In genomic region chrX:104670757-104671549, GRCm38 (mm10) we compare ENCODE assay signal across 8 mouse cellular contexts. TPM values are rescaled to one million over a fixed set of nuclear protein-coding genes. Genes with fewer than 3 reads are reported as not detected.
A peak's percentile ranks its signal among the peaks of the same experiment; 100 is the strongest.
DNase-seq lines count a peak whose midpoint lies in the region; ATAC-seq lines count a peak whose summit lies in the region.

Gene Zdhhc15, minus strand, starts transcription at chrX:104671064.

- H3K9me3 ChIP-seq in intestine, embryonic 14.5 days (ENCODE audit: control insufficient read depth, low read length) = no peaks in the 10 kb centered on the region
- H3K9me3 ChIP-seq in megakaryocyte, embryonic 14.5 days = no peaks in the 10 kb centered on the region

- H3K4me1 ChIP-seq in intestine, embryonic 14.5 days (replicated peaks; ENCODE audit: control insufficient read depth, insufficient read depth, low read length) = no peaks in the 10 kb centered on the region
- peaks cover 11% of the 10 kb centered on the region for H3K4me1 ChIP-seq in megakaryocyte, embryonic 14.5 days

- DNase-seq in adrenal gland, adult (ENCODE audit: inconsistent age in 2 of 2, low spot score in 1 of 2) = peak; percentile 46 to 73
- DNase-seq in embryo, embryonic 11.5 days (ENCODE audit: low read depth, low spot score) = peak; percentile 39
- DNase-seq in gastrocnemius, postnatal 36 days = peak; percentile 4 to 16
- DNase-seq in intestine, embryonic 14.5 days (ENCODE audit: low spot score) = no peak
- DNase-seq in left cerebral cortex, postnatal 10 days (ENCODE audit: extremely low spot score in 1 of 2, low spot score in 2 of 2) = peak; percentile 20 to 81
- peak; percentile 61 for DNase-seq in right cerebral cortex, postnatal 14 days
- DNase-seq in urinary bladder, postnatal 10 days (ENCODE audit: low spot score) = peak; percentile 10

- peak within 1 kb of the TSS; percentile 54; the same call in 1 of the 2 replicates for H3K27ac ChIP-seq in intestine, embryonic 14.5 days (ENCODE audit: low read depth)

- ATAC-seq in intestine, embryonic 14.5 days (replicated peaks; ENCODE audit: low FRiP score, low TSS enrichment, low read depth) = peak; percentile 92

- H3K4me3 ChIP-seq in intestine, embryonic 14.5 days (ENCODE audit: low read depth, low read length) = peak within 1 kb of the TSS; percentile 49
- peak within 1 kb of the TSS; percentile 91 for H3K4me3 ChIP-seq in megakaryocyte, embryonic 14.5 days (replicated peaks)

- no peaks in the 10 kb centered on the region for H3K27me3 ChIP-seq in intestine, embryonic 14.5 days (replicated peaks; ENCODE audit: control insufficient read depth, insufficient read depth, low read length)
- H3K27me3 ChIP-seq in megakaryocyte, embryonic 14.5 days (replicated peaks) = peaks cover 13% of the 10 kb centered on the region

- H3K4me2 ChIP-seq in intestine, embryonic 14.5 days (ENCODE audit: low read length) = peak within 1 kb of the TSS; percentile 57

- H3K36me3 ChIP-seq in intestine, embryonic 14.5 days (ENCODE audit: control insufficient read depth, insufficient read depth, low read length) = no peaks in the 10 kb centered on the region
- H3K36me3 ChIP-seq in megakaryocyte, embryonic 14.5 days (replicated peaks; ENCODE audit: low read length) = no peaks in the 10 kb centered on the region

- peak within 1 kb of the TSS; percentile 55 for H3K9ac ChIP-seq in intestine, embryonic 14.5 days (ENCODE audit: low read length)

- WGBS in intestine, embryonic 14.5 days = 8% methylated on average over 28 of the region's 31 CpGs

- intact Hi-C loops in gastrocnemius, postnatal 36 days (cut with DNase I) = no loop called here
- intact Hi-C loops in left cerebral cortex, postnatal 10 days (cut with DNase I) = no loop called here

RNA-seq across cellular contexts. Expression of gene Zdhhc15, which starts in this region (rescaled TPM):
- total RNA-seq in gastrocnemius, postnatal 36 days (2021) = under 1 TPM; 0.12 to 0.26 TPM
- polyA plus RNA-seq in intestine, embryonic 14.5 days (2014; fragmentation: Nextera tagmentation; extraction: Ambion mirVana) = 11.6 and 12.6 TPM in 2 replicates
- total RNA-seq in left cerebral cortex, postnatal 10 days (2021) = 1 to 10 TPM; 7.8 to 8.0 TPM
- polyA plus RNA-seq in megakaryocyte, embryonic 14.5 days (2012; ENCODE audit: insufficient read depth, low replicate concordance) = 0.22 and 0.97 TPM in 2 replicates

Comparison
In these comparisons a context has a peak if more than half of its experiments do, and no peak if none do; other contexts are left out.
1. RNA of gene Zdhhc15 (total RNA-seq): 7.8 to 8.0 TPM in left cerebral cortex, postnatal 10 days; 0.12 to 0.26 TPM in gastrocnemius, postnatal 36 days; every median in the first group is over 4 times any median in the second.
2. Peak in DNase-seq in gastrocnemius, postnatal 36 days; RNA of the gene not detected or under 1 TPM.